Mouse (Mus musculus): Measurements from ENCODE around the gene Lrmda. TPM values are rescaled to one million over a fixed set of nuclear protein-coding genes. Genes with fewer than 3 reads are reported as not detected.
A peak's percentile ranks its signal among the peaks of the same experiment; 100 is the strongest.

Lrmda gene
- total RNA-seq, 2 experiments from 2014 or later: 0.27 TPM; not detected in 1

GRCm38 (mm10) chr14:21991856-21992255, 27.7 kb upstream of the Lrmda start:
- DNase-seq (ENCODE audit: extremely low spot score in 1 of 2, low spot score in 1 of 2): no peak

- DNase-seq (ENCODE audit: extremely low spot score in 1 of 2, low spot score in 1 of 2): no peak
Measured at GRCm38 (mm10) chr14:21992321-21992885, 27.1 kb upstream of the Lrmda start.

GRCm38 (mm10) chr14:21993251-21994060, 26.1 kb upstream of the Lrmda start:
- no peak for DNase-seq (ENCODE audit: extremely low spot score in 1 of 2, low spot score in 1 of 2)

GRCm38 (mm10) chr14:21994061-21994990, 25.2 kb upstream of the Lrmda start:
- DNase-seq (ENCODE audit: extremely low spot score in 1 of 2, low spot score in 1 of 2): no peak

GRCm38 (mm10) chr14:21995031-21995754, 24.3 kb upstream of the Lrmda start:
- DNase-seq (ENCODE audit: extremely low spot score in 1 of 2, low spot score in 1 of 2): peak in 1 of 2 experiments; percentile 35

GRCm38 (mm10) chr14:21999588-21999987, 19.9 kb upstream of the Lrmda start:
- DNase-seq (ENCODE audit: extremely low spot score in 1 of 2, low spot score in 1 of 2): no peak

GRCm38 (mm10) chr14:22003231-22003630, 16.3 kb upstream of the Lrmda start:
- DNase-seq (ENCODE audit: extremely low spot score in 1 of 2, low spot score in 1 of 2): no peak

- DNase-seq (ENCODE audit: extremely low spot score in 1 of 2, low spot score in 1 of 2): no peak
Measured at GRCm38 (mm10) chr14:22003631-22004030, 15.9 kb upstream of the Lrmda start.

- DNase-seq (ENCODE audit: extremely low spot score in 1 of 2, low spot score in 1 of 2): no peak
Measured at GRCm38 (mm10) chr14:22004943-22005342, 14.6 kb upstream of the Lrmda start.

GRCm38 (mm10) chr14:22007006-22007405, 12.5 kb upstream of the Lrmda start:
- DNase-seq (ENCODE audit: extremely low spot score in 1 of 2, low spot score in 1 of 2): no peak

- DNase-seq (ENCODE audit: extremely low spot score in 1 of 2, low spot score in 1 of 2): no peak
Measured at GRCm38 (mm10) chr14:22014315-22014714, 5.2 kb upstream of the Lrmda start.

GRCm38 (mm10) chr14:22014781-22015180, 4.7 kb upstream of the Lrmda start:
- DNase-seq (ENCODE audit: extremely low spot score in 1 of 2, low spot score in 1 of 2): no peak

- no peak for DNase-seq (ENCODE audit: extremely low spot score in 1 of 2, low spot score in 1 of 2)
Measured at GRCm38 (mm10) chr14:22017011-22017410, 2.5 kb upstream of the Lrmda start.

GRCm38 (mm10) chr14:22019949-22020845, 685 bp downstream of the Lrmda start:
- DNase-seq (ENCODE audit: extremely low spot score in 1 of 2, low spot score in 1 of 2): no peak

- DNase-seq (ENCODE audit: extremely low spot score in 1 of 2, low spot score in 1 of 2): no peak
Measured at GRCm38 (mm10) chr14:22020885-22021284, 1.4 kb downstream of the Lrmda start.

- DNase-seq (ENCODE audit: extremely low spot score in 1 of 2, low spot score in 1 of 2): no peak
Measured at GRCm38 (mm10) chr14:22023533-22023932, 4.0 kb downstream of the Lrmda start.

GRCm38 (mm10) chr14:22035900-22036299, 16.4 kb downstream of the Lrmda start:
- no peak for DNase-seq (ENCODE audit: extremely low spot score in 1 of 2, low spot score in 1 of 2)

GRCm38 (mm10) chr14:22036338-22036737, 16.8 kb downstream of the Lrmda start:
- DNase-seq (ENCODE audit: extremely low spot score in 1 of 2, low spot score in 1 of 2): no peak

- DNase-seq (ENCODE audit: extremely low spot score in 1 of 2, low spot score in 1 of 2): no peak
Measured at GRCm38 (mm10) chr14:22036802-22037497, 17.4 kb downstream of the Lrmda start.
